Mouse (Mus musculus): ENCODE measurements at regions not wholly inside any gene's neighbourhood (a gene's known extent, or its start where the extent isn't known, plus 50 kb on each side); places are given as distances from the start of the nearest gene placed in this dataset.

- no peak for DNase-seq (ENCODE audit: low read depth, low spot score)
These were observed 169.5 kb downstream of the Bmp7 start for GRCm38 (mm10) chr2:172770606-172771005.

GRCm38 (mm10) chr2:172773176-172773575, 166.9 kb downstream of the Bmp7 start:
- DNase-seq (ENCODE audit: low read depth, low spot score) = no peak

- DNase-seq (ENCODE audit: low read depth, low spot score) = no peak
These were observed 163.6 kb downstream of the Bmp7 start for GRCm38 (mm10) chr2:172776485-172776884.

- DNase-seq (ENCODE audit: low read depth, low spot score) = no peak
These were observed 162.3 kb downstream of the Bmp7 start for GRCm38 (mm10) chr2:172777774-172778173.

- DNase-seq (ENCODE audit: low read depth, low spot score) = no peak
These were observed 161.0 kb downstream of the Bmp7 start for GRCm38 (mm10) chr2:172779096-172779495.

- DNase-seq (ENCODE audit: low read depth, low spot score) = no peak
These were observed 157.4 kb downstream of the Bmp7 start for GRCm38 (mm10) chr2:172782686-172783085.

GRCm38 (mm10) chr2:172786297-172786696, 153.8 kb downstream of the Bmp7 start:
- no peak for DNase-seq (ENCODE audit: low read depth, low spot score)

- no peak for DNase-seq (ENCODE audit: low read depth, low spot score)
These were observed 152.7 kb downstream of the Bmp7 start for GRCm38 (mm10) chr2:172787203-172787944.

- DNase-seq (ENCODE audit: low read depth, low spot score) = no peak
These were observed 150.9 kb downstream of the Bmp7 start for GRCm38 (mm10) chr2:172789260-172789659.

- DNase-seq (ENCODE audit: low read depth, low spot score) = no peak
These were observed 147.6 kb downstream of the Bmp7 start for GRCm38 (mm10) chr2:172792555-172792954.

GRCm38 (mm10) chr2:172793991-172794390, 146.1 kb downstream of the Bmp7 start:
- DNase-seq (ENCODE audit: low read depth, low spot score) = no peak

GRCm38 (mm10) chr2:172794771-172795170, 145.3 kb downstream of the Bmp7 start:
- no peak for DNase-seq (ENCODE audit: low read depth, low spot score)

GRCm38 (mm10) chr2:172796104-172796503, 144.0 kb downstream of the Bmp7 start:
- DNase-seq (ENCODE audit: low read depth, low spot score) = no peak

- DNase-seq (ENCODE audit: low read depth, low spot score) = no peak
These were observed 143.2 kb downstream of the Bmp7 start for GRCm38 (mm10) chr2:172796955-172797354.

GRCm38 (mm10) chr2:172799951-172800350, 140.2 kb downstream of the Bmp7 start:
- no peak for DNase-seq (ENCODE audit: low read depth, low spot score)

GRCm38 (mm10) chr2:172800801-172801200, 139.3 kb downstream of the Bmp7 start:
- no peak for DNase-seq (ENCODE audit: low read depth, low spot score)

- no peak for DNase-seq (ENCODE audit: low read depth, low spot score)
These were observed 138.3 kb downstream of the Bmp7 start for GRCm38 (mm10) chr2:172801804-172802203.

- DNase-seq (ENCODE audit: low read depth, low spot score) = no peak
These were observed 132.7 kb downstream of the Bmp7 start for GRCm38 (mm10) chr2:172807446-172807845.

GRCm38 (mm10) chr2:172809306-172809705, 130.8 kb downstream of the Bmp7 start:
- DNase-seq (ENCODE audit: low read depth, low spot score) = no peak

- DNase-seq (ENCODE audit: low read depth, low spot score) = no peak
These were observed 126.8 kb downstream of the Bmp7 start for GRCm38 (mm10) chr2:172813319-172813718.

- no peak for DNase-seq (ENCODE audit: low read depth, low spot score)
These were observed 126.2 kb downstream of the Bmp7 start for GRCm38 (mm10) chr2:172813906-172814305.

- DNase-seq (ENCODE audit: low read depth, low spot score) = no peak
These were observed 125.0 kb downstream of the Bmp7 start for GRCm38 (mm10) chr2:172815146-172815545.

GRCm38 (mm10) chr2:172817058-172817745, 122.9 kb downstream of the Bmp7 start:
- DNase-seq (ENCODE audit: low read depth, low spot score) = no peak
